Mouse (Mus musculus) cortical plate, adult 2 months (tissue): ENCODE measurements around the gene Gm15737.

Source experiments
- CTCF ChIP-seq: fragments of 200-500 bp; IDR thresholded peaks from 2 replicates; pipeline ENCODE4 v1.5.1; 2011; ENCODE audit warnings: mild to moderate bottlenecking, control low read depth, low read length; ENCODE audit not compliant: insufficient read depth; ENCODE audit errors: extremely low read depth
- POLR2A ChIP-seq: fragments of 200-500 bp; IDR thresholded peaks from 2 replicates; pipeline ENCODE4 v1.6.1; 2011; ENCODE audit warnings: mild to moderate bottlenecking, low read length, control low read depth; ENCODE audit not compliant: insufficient read depth; ENCODE audit errors: extremely low read depth

GRCm38 (mm10) chr6:92823991-92824390 is 45.2 kb upstream of the Gm15737 start:
- TF ChIP-seq CTCF (no peak), POLR2A (no peak)
